Mouse (Mus musculus) neural tube, embryonic 15.5 days (tissue): ENCODE data around the gene Olfr982. TPM values are rescaled to one million over a fixed set of nuclear protein-coding genes. Genes with fewer than 3 reads are reported as not detected.

Experiments
- ATAC-seq: fragments of 200-750 bp; cut with Nextera tagmentation; 2 replicates; pipeline ENCODE4 v1.8.0; 2017; ENCODE audit warnings: mild to moderate bottlenecking, moderate TSS enrichment, moderate library complexity; ENCODE audit not compliant: low FRiP score
- H3K27ac ChIP-seq: fragments of 300-500 bp; sonication (generic); replicated peaks from 2 replicates; pipeline ENCODE4 v1.5.1; 2015; ENCODE audit warnings: mild to moderate bottlenecking, inconsistent platforms
- H3K27me3 ChIP-seq: fragments of 300-500 bp; sonication (generic); replicated peaks from 2 replicates; pipeline ENCODE4 v1.6.1; 2015; ENCODE audit warnings: inconsistent platforms
- H3K36me3 ChIP-seq: fragments of 300-500 bp; sonication (generic); 2 replicates; pipeline ENCODE4 v1.6.1; 2015; ENCODE audit warnings: inconsistent platforms
- H3K4me1 ChIP-seq: fragments of 300-500 bp; sonication (generic); 2 replicates; pipeline ENCODE4 v1.6.1; 2015; ENCODE audit warnings: inconsistent platforms
- H3K4me2 ChIP-seq: fragments of 300-500 bp; sonication (generic); 2 replicates; pipeline ENCODE4 v1.6.1; 2015; ENCODE audit warnings: inconsistent platforms, mild to moderate bottlenecking, moderate library complexity
- H3K4me3 ChIP-seq: fragments of 300-500 bp; sonication (generic); replicated peaks from 2 replicates; pipeline ENCODE4 v1.5.1; 2015; ENCODE audit warnings: mild to moderate bottlenecking, inconsistent platforms
- H3K9ac ChIP-seq: fragments of 300-500 bp; sonication (generic); replicated peaks from 2 replicates; pipeline ENCODE4 v1.6.1; 2015; ENCODE audit warnings: mild to moderate bottlenecking, inconsistent platforms
- H3K9me3 ChIP-seq: fragments of 300-500 bp; sonication (generic); replicated peaks from 2 replicates; pipeline ENCODE4 v1.6.1; 2016; ENCODE audit warnings: inconsistent platforms
- WGBS: fragments of 180-500 bp; shearing (Covaris S2); methylation state at CpG from one replicate; pipeline ENCODE4 v1.1.7; 2015; ENCODE audit warnings: mixed read lengths; 5-methylcytosine and 5-hydroxymethylcytosine counted together
- polyA plus RNA-seq: library from polyadenylated mRNA; unstranded; fragments of >200 nt; fragmentation: Nextera tagmentation; extraction: Ambion mirVana; gene quantifications from 2 replicates; pipeline ENCODE4 v1.2.1, GENCODE M21; 2015

Olfr982 gene
- polyA plus RNA-seq: not detected in 2 replicates

GRCm38 (mm10) chr9:40073529-40073928, at the start of gene Olfr982:
Gene Olfr982 (plus strand): TSS chr9:40073829.
- Histone ChIP-seq H3K9ac (no peak within 1 kb of the TSS), H3K9me3 (no peaks in the 10 kb centered on the region), H3K27me3 (no peaks in the 10 kb centered on the region), H3K27ac (no peak within 1 kb of the TSS), H3K4me1 (no peaks in the 10 kb centered on the region), H3K36me3 (no peaks in the 10 kb centered on the region), H3K4me2 (no peak within 1 kb of the TSS), H3K4me3 (no peak within 1 kb of the TSS)
- no peak for ATAC-seq
- 83% methylated on average over 2 of the region's 2 CpGs for WGBS

- Histone ChIP-seq H3K4me3 (no peak overlapping the region), H3K27ac (no peak overlapping the region), H3K36me3 (no peaks in the 10 kb centered on the region), H3K27me3 (no peaks in the 10 kb centered on the region), H3K9me3 (no peaks in the 10 kb centered on the region), H3K4me2 (no peak overlapping the region), H3K9ac (no peak overlapping the region), H3K4me1 (no peaks in the 10 kb centered on the region)
- 94% methylated on average over 19 of the region's 19 CpGs for WGBS
- ATAC-seq: no peak
Observed at GRCm38 (mm10) chr9:40050138-40050537, 23.5 kb upstream of the Olfr982 start.

GRCm38 (mm10) chr9:40093495-40093894, 19.9 kb downstream of the Olfr982 start, which contains the start of gene Olfr983:
Gene Olfr983 (minus strand): TSS chr9:40093595.
- Histone ChIP-seq H3K4me1 (no peaks in the 10 kb centered on the region), H3K27ac (no peak within 1 kb of the TSS), H3K27me3 (no peaks in the 10 kb centered on the region), H3K9ac (no peak within 1 kb of the TSS), H3K4me2 (no peak within 1 kb of the TSS), H3K9me3 (no peaks in the 10 kb centered on the region), H3K36me3 (no peaks in the 10 kb centered on the region), H3K4me3 (no peak within 1 kb of the TSS)
- ATAC-seq: no peak
- WGBS: 86% methylated on average over 2 of the region's 2 CpGs

DNA sequence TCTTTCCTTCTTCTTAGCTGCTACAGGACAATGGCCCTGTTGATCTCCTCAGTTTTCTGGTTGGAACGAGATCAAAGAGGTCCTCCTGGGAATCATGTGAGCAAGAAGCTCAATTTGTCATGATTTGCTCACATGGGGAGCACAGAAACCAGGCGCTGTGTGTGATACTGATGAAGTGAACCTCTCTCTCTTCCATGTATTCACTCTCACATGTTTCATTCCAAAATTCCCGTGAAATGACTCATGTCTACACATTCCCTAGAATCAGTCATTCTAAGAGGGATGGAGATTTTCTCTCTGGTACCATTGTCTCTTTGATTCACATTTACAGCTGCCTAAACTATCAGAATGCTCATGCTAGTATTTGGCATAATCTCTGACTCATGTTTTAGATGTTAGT, 21.1 kb downstream of the Olfr982 start:
- H3K9me3 ChIP-seq: no peaks in the 10 kb centered on the region
- H3K27ac ChIP-seq: no peak overlapping the region
- WGBS: 64% methylated on average over 3 of the region's 3 CpGs
- no peak for ATAC-seq
- H3K4me3 ChIP-seq: no peak overlapping the region
- no peaks in the 10 kb centered on the region for H3K4me1 ChIP-seq
- no peaks in the 10 kb centered on the region for H3K36me3 ChIP-seq
- no peaks in the 10 kb centered on the region for H3K27me3 ChIP-seq
- H3K4me2 ChIP-seq: no peak overlapping the region
- no peak overlapping the region for H3K9ac ChIP-seq

DNA sequence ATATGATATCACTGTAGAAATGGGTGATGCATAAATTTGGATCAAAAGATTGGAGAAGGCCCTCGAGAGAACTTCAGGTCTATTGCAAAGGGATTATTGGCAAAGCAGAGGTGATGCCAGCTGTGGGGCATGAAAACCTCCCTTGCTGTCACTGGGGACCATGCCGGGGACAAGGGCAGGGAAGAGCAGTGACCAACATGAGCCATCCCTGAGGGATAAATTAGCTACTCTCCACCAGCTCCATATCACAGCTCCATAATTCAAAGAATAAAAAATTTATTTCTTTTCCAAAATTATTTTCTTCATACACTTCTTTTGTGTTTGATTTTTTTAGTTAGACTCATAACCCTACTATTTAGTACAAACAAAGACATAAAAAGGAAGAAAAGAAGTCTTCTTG, 40.5 kb downstream of the Olfr982 start, which contains the start of gene Olfr984:
Olfr984 (minus strand) TSS at position 101 of the 400 bp plus-strand sequence.
- Histone ChIP-seq H3K36me3 (no peaks in the 10 kb centered on the region), H3K9me3 (no peaks in the 10 kb centered on the region), H3K4me1 (no peaks in the 10 kb centered on the region), H3K4me2 (no peak within 1 kb of the TSS), H3K27ac (no peak within 1 kb of the TSS), H3K4me3 (no peak within 1 kb of the TSS), H3K27me3 (no peaks in the 10 kb centered on the region), H3K9ac (no peak within 1 kb of the TSS)
- WGBS: 95% methylated on average over 2 of the region's 2 CpGs
- no peak for ATAC-seq

DNA sequence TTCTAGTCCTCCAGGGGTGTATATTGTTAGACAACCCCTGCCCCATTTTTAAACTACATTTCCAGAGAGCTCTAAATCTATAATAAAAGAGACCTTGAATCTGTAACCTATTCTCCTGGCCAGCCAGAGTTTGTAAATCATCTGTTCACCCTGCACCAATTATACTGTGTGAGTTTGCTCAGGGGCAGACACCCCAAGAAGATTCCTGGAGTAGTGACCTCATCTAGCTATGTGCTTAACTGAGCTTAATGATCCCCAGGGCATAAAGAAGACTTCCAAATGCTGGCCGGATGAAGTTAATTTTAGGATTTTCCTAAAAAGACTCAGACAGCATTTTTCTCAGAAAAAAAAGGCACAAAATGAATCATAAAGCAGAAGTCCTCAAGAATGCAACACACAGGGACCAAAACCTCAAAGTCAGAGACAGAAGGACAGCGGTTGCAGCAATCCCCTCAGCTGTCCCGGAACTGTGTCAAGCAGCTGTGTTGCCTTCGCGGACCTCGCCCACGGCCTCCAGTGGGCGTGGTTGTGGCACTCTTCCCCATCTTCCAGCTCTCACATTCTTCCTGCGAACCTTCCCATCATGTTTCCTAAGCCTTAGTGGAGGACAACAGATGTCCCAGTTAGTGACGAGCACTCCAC, 43.1 kb downstream of the Olfr982 start:
- no peak for ATAC-seq
- H3K36me3 ChIP-seq: no peaks in the 10 kb centered on the region
- H3K9me3 ChIP-seq: no peaks in the 10 kb centered on the region
- no peaks in the 10 kb centered on the region for H3K27me3 ChIP-seq
- H3K4me2 ChIP-seq: no peak overlapping the region
- no peak overlapping the region for H3K9ac ChIP-seq
- H3K4me1 ChIP-seq: no peaks in the 10 kb centered on the region
- no peak overlapping the region for H3K4me3 ChIP-seq
- no peak overlapping the region for H3K27ac ChIP-seq
- 68% methylated on average over 10 of the region's 10 CpGs for WGBS

DNA sequence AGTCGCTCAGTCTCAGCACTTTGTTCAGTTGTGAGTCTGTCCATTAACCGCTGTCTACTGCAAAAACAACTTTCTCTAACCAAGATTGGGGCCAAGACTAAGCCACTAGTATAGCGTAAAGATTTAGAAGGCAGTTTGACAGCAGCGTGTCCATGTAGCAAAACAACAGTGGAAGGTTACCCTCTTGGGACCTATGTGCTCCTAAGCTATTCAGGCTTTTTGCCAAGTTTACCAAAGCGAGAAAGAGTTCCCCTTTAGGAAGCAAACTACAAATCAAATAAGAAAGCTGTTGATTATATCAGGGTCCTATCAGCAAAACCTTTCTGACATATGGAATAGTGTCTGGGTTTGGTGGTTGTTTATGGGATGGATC, 43.6 kb downstream of the Olfr982 start:
- no peak overlapping the region for H3K4me2 ChIP-seq
- H3K36me3 ChIP-seq: no peaks in the 10 kb centered on the region
- no peaks in the 10 kb centered on the region for H3K9me3 ChIP-seq
- H3K4me1 ChIP-seq: no peaks in the 10 kb centered on the region
- H3K27me3 ChIP-seq: no peaks in the 10 kb centered on the region
- H3K4me3 ChIP-seq: no peak overlapping the region
- ATAC-seq: no peak
- H3K9ac ChIP-seq: no peak overlapping the region
- WGBS: 69% methylated on average over 5 of the region's 5 CpGs
- no peak overlapping the region for H3K27ac ChIP-seq

Other genes starting within 250 kb of the Olfr982 start
- gene Olfr971, start 237.0 kb upstream of the Olfr982 start, polyA plus RNA-seq: not detected in 2 replicates
- gene Olfr972, start 207.4 kb upstream of the Olfr982 start, polyA plus RNA-seq: not detected in 2 replicates
- not detected in 2 replicates for gene Olfr229, start 166.5 kb upstream of the Olfr982 start, polyA plus RNA-seq
- gene Olfr974, start 136.3 kb upstream of the Olfr982 start, polyA plus RNA-seq: not detected in 2 replicates
- not detected in 2 replicates for gene Olfr975, start 121.8 kb upstream of the Olfr982 start, polyA plus RNA-seq
- not detected in 2 replicates for gene Olfr976, start 112.7 kb upstream of the Olfr982 start, polyA plus RNA-seq
- gene Olfr978, start 81.7 kb upstream of the Olfr982 start, polyA plus RNA-seq: not detected in 2 replicates
- not detected in 2 replicates for gene Olfr979, start 70.4 kb upstream of the Olfr982 start, polyA plus RNA-seq
- gene Olfr980, start 64.2 kb upstream of the Olfr982 start, polyA plus RNA-seq: not detected in 2 replicates
- gene Olfr981, start 52.4 kb upstream of the Olfr982 start, polyA plus RNA-seq: not detected in 2 replicates
- not detected in 2 replicates for gene Olfr983, start 19.8 kb downstream of the Olfr982 start, polyA plus RNA-seq
- gene Olfr984, start 40.4 kb downstream of the Olfr982 start, polyA plus RNA-seq: not detected in 2 replicates
- gene Olfr985, start 56.4 kb downstream of the Olfr982 start, polyA plus RNA-seq: not detected in 2 replicates
- gene Tmem225, start 74.3 kb downstream of the Olfr982 start, polyA plus RNA-seq: not detected in 2 replicates
- gene Olfr986, start 107.1 kb downstream of the Olfr982 start, polyA plus RNA-seq: 0.05 and 0.08 TPM in 2 replicates
- gene Zfp202, start 118.5 kb downstream of the Olfr982 start, polyA plus RNA-seq: 10.2 and 11.0 TPM in 2 replicates
- gene Scn3b, start 195.4 kb downstream of the Olfr982 start, polyA plus RNA-seq: 121 and 137 TPM in 2 replicates